32 mouse cellular contexts compared by ENCODE assay signal in genomic region chr15:78700420-78700819, GRCm38 (mm10). TPM values are rescaled to one million over a fixed set of nuclear protein-coding genes. Genes with fewer than 3 reads are reported as not detected.
"Had no signal": no experiment of that assay in that cellular context is flagged by ENCODE, and none has a peak within 500 bp of the region (broad histone marks: within the 10 kb centered on the region; RNA-seq: fewer than 3 reads in every experiment).

No protein-coding gene starts in this region.

- H3K36me3 ChIP-seq: heart, embryonic 12.5 days; heart, embryonic 13.5 days; heart, embryonic 15.5 days; hindbrain, embryonic 10.5 days; hindbrain, embryonic 12.5 days; hindbrain, embryonic 13.5 days; hindbrain, embryonic 15.5 days; intestine, embryonic 15.5 days; kidney, embryonic 15.5 days had no signal

- H3K27ac ChIP-seq: heart, embryonic 13.5 days; heart, embryonic 15.5 days; hindbrain, embryonic 10.5 days; hindbrain, embryonic 12.5 days; hindbrain, embryonic 13.5 days; hindbrain, embryonic 14.5 days; hindbrain, embryonic 15.5 days; hindbrain, postnatal 0 days; intestine, embryonic 15.5 days; kidney, embryonic 15.5 days; kidney, postnatal 0 days; left cerebral cortex, adult 2 months had no signal

- H3K9me3 ChIP-seq: heart, embryonic 12.5 days; heart, embryonic 13.5 days; heart, embryonic 15.5 days; hindbrain, embryonic 10.5 days; hindbrain, embryonic 12.5 days; hindbrain, embryonic 13.5 days; hindbrain, embryonic 15.5 days; intestine, embryonic 15.5 days; kidney, embryonic 15.5 days had no signal

- H3K27me3 ChIP-seq: hindbrain, embryonic 13.5 days; hindbrain, embryonic 15.5 days; kidney, embryonic 15.5 days had no signal

- H3K9ac ChIP-seq: heart, embryonic 12.5 days; heart, embryonic 13.5 days; heart, embryonic 15.5 days; hindbrain, embryonic 12.5 days; hindbrain, embryonic 13.5 days; hindbrain, embryonic 14.5 days; hindbrain, embryonic 15.5 days; intestine, embryonic 15.5 days; kidney, embryonic 15.5 days had no signal

- H3K4me2 ChIP-seq: heart, embryonic 11.5 days; heart, embryonic 12.5 days; heart, embryonic 13.5 days; heart, embryonic 15.5 days; hindbrain, embryonic 12.5 days; hindbrain, embryonic 13.5 days; hindbrain, embryonic 14.5 days; hindbrain, embryonic 15.5 days; intestine, embryonic 15.5 days; kidney, embryonic 15.5 days had no signal

- H3K4me3 ChIP-seq: heart, embryonic 12.5 days; heart, embryonic 13.5 days; heart, embryonic 15.5 days; hindbrain, embryonic 10.5 days; hindbrain, embryonic 12.5 days; hindbrain, embryonic 13.5 days; hindbrain, embryonic 15.5 days; intestine, embryonic 15.5 days; kidney, embryonic 15.5 days; layer of hippocampus, adult 2 months; left cerebral cortex, adult 2 months had no signal

- H3K4me1 ChIP-seq: intestine, embryonic 15.5 days; kidney, embryonic 15.5 days had no signal

- DNase-seq: heart, postnatal 10 days; heart, postnatal 14 days; heart, postnatal 36 days; heart, postnatal 4 days; kidney, adult 11 months; kidney, adult 18-20 months; kidney, adult 2 months; kidney, adult 8-10 months; kidney, adult 9 months; kidney, postnatal 10 days; kidney, postnatal 14 days; kidney, postnatal 25 days; kidney, postnatal 36 days; kidney, postnatal 4 days; layer of hippocampus, adult 9-11 months; layer of hippocampus, postnatal 36 days had no signal

RNA-seq across cellular contexts. Expression of gene Elfn2, which starts 18.2 kb away (rescaled TPM):
- polyA plus RNA-seq: heart, embryonic 11.5 days; heart, embryonic 12.5 days; heart, embryonic 14.5 days; kidney, embryonic 15.5 days had no signal
